Comparison of ENCODE assay signal across 9 mouse cellular contexts in the genomic region with DNA sequence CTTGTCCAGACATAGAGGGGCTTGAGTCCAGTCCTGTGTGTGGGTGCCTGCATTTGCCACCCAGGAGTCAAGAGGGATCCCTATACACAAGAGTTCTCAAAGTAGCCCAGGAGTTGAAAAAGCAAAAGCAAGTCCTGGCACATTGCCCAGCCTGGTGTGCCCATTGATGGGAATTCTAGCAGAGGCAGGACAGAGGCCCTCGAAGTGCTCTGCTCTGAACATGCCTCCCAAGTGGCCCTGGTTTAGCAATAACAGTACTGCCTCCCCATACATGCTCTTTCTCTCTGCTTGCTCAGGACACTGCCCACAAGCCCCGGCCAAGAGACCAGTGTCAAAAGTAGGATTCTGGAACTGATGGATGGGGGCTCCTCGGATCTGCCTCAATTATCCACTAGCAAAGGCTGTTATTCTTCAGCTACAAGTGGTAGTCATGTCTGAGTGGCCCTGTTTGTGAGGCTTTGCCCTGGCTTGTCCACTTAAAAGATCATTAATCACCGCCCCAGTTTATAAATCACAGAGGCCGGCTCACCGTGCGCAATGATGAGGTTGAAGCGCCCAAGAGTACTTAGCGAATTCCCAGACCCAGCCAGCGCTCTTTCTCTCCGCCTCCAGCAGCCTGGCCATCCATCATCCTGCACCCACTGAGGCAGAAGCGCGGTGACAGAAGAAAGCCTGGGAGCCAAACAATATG.
DNase-seq lines count a peak whose midpoint lies in the region; ATAC-seq lines count a peak whose summit lies in the region.
"Had no signal": no experiment of that assay in that cellular context is flagged by ENCODE, and none has a peak within 500 bp of the region (broad histone marks: within the 10 kb centered on the region; RNA-seq: fewer than 3 reads in every experiment).

No protein-coding gene starts in this region.

- peaks cover 11% of the 10 kb centered on the region for H3K4me1 ChIP-seq in forebrain, embryonic 16.5 days (replicated peaks; ENCODE audit: control insufficient read depth, insufficient read depth, low read length)

- H3K4me2 ChIP-seq in forebrain, embryonic 16.5 days (ENCODE audit: low read length) = peak overlapping the region; percentile 2; the same call in 1 of the 2 replicates

- 22% methylated on average over 13 of the region's 13 CpGs for WGBS in forebrain, embryonic 16.5 days

- H3K36me3 ChIP-seq in forebrain, embryonic 16.5 days (ENCODE audit: control insufficient read depth, insufficient read depth) = no peaks in the 10 kb centered on the region

- peak; percentile 21 for DNase-seq in right cerebral cortex, postnatal 4 days
- DNase-seq in right cerebral cortex, postnatal 25 days = no peak
- DNase-seq in kidney, postnatal 10 days = peak; percentile 46
- DNase-seq in retina, postnatal 1 day = peak; percentile 42
- no peak for DNase-seq in MN1 (ENCODE audit: low spot score)
- DNase-seq in left cerebral cortex, adult 9 months (ENCODE audit: low spot score in 2 of 2) = no peak
- DNase-seq: heart, adult 18-20 months had no signal

- no peak overlapping the region for H3K9ac ChIP-seq in forebrain, embryonic 16.5 days (replicated peaks; ENCODE audit: low read depth, low read length)

- H3K27me3 ChIP-seq in forebrain, embryonic 16.5 days (replicated peaks; ENCODE audit: control insufficient read depth, insufficient read depth, low read length) = no peaks in the 10 kb centered on the region

- ATAC-seq in forebrain, embryonic 16.5 days = no peak
- no peak for ATAC-seq in erythroid progenitor cell, adult 5-6 weeks (replicated peaks; ENCODE audit: low FRiP score, poor library complexity, severe bottlenecking)

- H3K9me3 ChIP-seq in forebrain, embryonic 16.5 days (ENCODE audit: control insufficient read depth, low read length) = no peaks in the 10 kb centered on the region

- no peak overlapping the region for H3K4me3 ChIP-seq in forebrain, embryonic 16.5 days (replicated peaks; ENCODE audit: low read length)

- H3K27ac ChIP-seq in forebrain, embryonic 16.5 days (ENCODE audit: low read length) = no peak overlapping the region

Comparison
In these comparisons a context has a peak if more than half of its experiments do, and no peak if none do; other contexts are left out.
1. DNase-seq: peak in right cerebral cortex, postnatal 4 days (single experiment), kidney, postnatal 10 days (single experiment) and retina, postnatal 1 day (single experiment); none in right cerebral cortex, postnatal 25 days (single experiment), MN1 (single experiment) and left cerebral cortex, adult 9 months (0 of 2).